Mouse (Mus musculus) limb, embryonic 14.5 days (tissue): Measurements from ENCODE around the gene Slc5a3. TPM values are rescaled to one million over a fixed set of nuclear protein-coding genes. Genes with fewer than 3 reads are reported as not detected.

Source experiments
- ATAC-seq: fragments of 200-750 bp; cut with Nextera tagmentation; 2 replicates; pipeline ENCODE4 v1.8.0; 2017; ENCODE audit warnings: low read depth, moderate number of reproducible peaks, moderate TSS enrichment; ENCODE audit not compliant: low FRiP score
- DNase-seq: peaks from one replicate; pipeline ENCODE4 v3.0.0-alpha.2; 2015; ENCODE audit warnings: low spot score
- H3K27ac ChIP-seq: fragments of 300-500 bp; sonication (generic); replicated peaks from 2 replicates; pipeline ENCODE4 v1.5.1; 2014; ENCODE audit warnings: low read depth, mild to moderate bottlenecking, low read length, moderate library complexity, mixed read lengths
- H3K27me3 ChIP-seq: fragments of 300-500 bp; sonication (generic); 2 replicates; pipeline ENCODE4 v1.6.1; 2014; ENCODE audit warnings: low read length, mixed read lengths; ENCODE audit not compliant: control insufficient read depth, insufficient read depth
- H3K36me3 ChIP-seq: fragments of 300-500 bp; sonication (generic); 2 replicates; pipeline ENCODE4 v1.6.1; 2014; ENCODE audit warnings: mild to moderate bottlenecking, low read length, moderate library complexity, mixed read lengths; ENCODE audit not compliant: control insufficient read depth, insufficient read depth
- H3K4me1 ChIP-seq: fragments of 300-500 bp; sonication (generic); 2 replicates; pipeline ENCODE4 v1.6.1; 2014; ENCODE audit warnings: antibody characterized with exemption, low read length, mixed read lengths; ENCODE audit not compliant: control insufficient read depth, insufficient read depth
- H3K4me2 ChIP-seq: fragments of 300-500 bp; sonication (generic); replicated peaks from 2 replicates; pipeline ENCODE4 v1.6.1; 2014; ENCODE audit warnings: low read depth, mild to moderate bottlenecking, low read length, moderate library complexity; ENCODE audit not compliant: severe bottlenecking
- H3K4me3 ChIP-seq: fragments of 300-500 bp; sonication (generic); replicated peaks from 2 replicates; pipeline ENCODE4 v1.5.1; 2014; ENCODE audit warnings: low read length
- H3K9ac ChIP-seq: fragments of 300-500 bp; sonication (generic); 2 replicates; pipeline ENCODE4 v1.6.1; 2014; ENCODE audit warnings: mild to moderate bottlenecking, low read depth, low read length, moderate library complexity; ENCODE audit not compliant: severe bottlenecking
- H3K9me3 ChIP-seq: fragments of 300-500 bp; sonication (generic); 2 replicates; pipeline ENCODE4 v1.6.1; 2016; ENCODE audit warnings: low read length; ENCODE audit not compliant: control insufficient read depth
- POLR2A ChIP-seq: fragments of 200-500 bp; IDR thresholded peaks from 2 replicates; pipeline ENCODE4 v1.8.0; 2012; ENCODE audit warnings: inconsistent platforms, mild to moderate bottlenecking, moderate library complexity, borderline replicate concordance; ENCODE audit not compliant: insufficient read depth, insufficient read length; ENCODE audit errors: extremely low read depth
- WGBS: fragments of 180-500 bp; shearing (Covaris S2); extraction: QIAGEN DNeasy Blood & Tissue Kit; methylation state at CpG from one replicate; pipeline ENCODE4 v1.1.7; 2014; 5-methylcytosine and 5-hydroxymethylcytosine counted together
- polyA plus RNA-seq, 2 experiments: library from polyadenylated mRNA; depleted of rRNA in 1 of 2; stranded (reverse) in 1 of 2; unstranded in 1 of 2; fragments of >200 nt; fragmentation: Nextera tagmentation in 1 of 2; extraction: Ambion mirVana in 1 of 2; gene quantifications; 2 replicates each; pipeline versions ENCODE4 v1.2.1 to v1.2.3; 2012 to 2014

The Slc5a3 gene
- polyA plus RNA-seq, 2 experiments = 3.5 to 9.3 TPM

GRCm38 (mm10) chr16:92037891-92038607 is 20.1 kb upstream of the Slc5a3 start:
- WGBS = 84% methylated on average over 21 of the region's 21 CpGs
- ATAC-seq = no peak

GRCm38 (mm10) chr16:92039421-92039820 is 18.7 kb upstream of the Slc5a3 start:
- Histone ChIP-seq H3K4me3 (no peak overlapping the region), H3K4me2 (no peak overlapping the region; the same call in 1 of the 2 replicates), H3K9me3 (no peaks in the 10 kb centered on the region), H3K27me3 (no peaks in the 10 kb centered on the region), H3K9ac (no peak overlapping the region), H3K36me3 (no peaks in the 10 kb centered on the region), H3K4me1 (no peaks in the 10 kb centered on the region), H3K27ac (no peak overlapping the region)
- ATAC-seq (no peak), DNase-seq (no peak)
- 82% methylated on average over 7 of the region's 7 CpGs for WGBS
- no peak for TF ChIP-seq POLR2A

More at GRCm38 (mm10) chr16:92037891-92038607, 20.1 kb upstream of the Slc5a3 start:
- Histone ChIP-seq H3K4me1 (no peaks in the 10 kb centered on the region), H3K9ac (no peak overlapping the region), H3K9me3 (no peaks in the 10 kb centered on the region), H3K4me2 (no peak overlapping the region), H3K27ac (no peak overlapping the region), H3K4me3 (no peak overlapping the region), H3K36me3 (no peaks in the 10 kb centered on the region), H3K27me3 (no peaks in the 10 kb centered on the region)
- no peak for DNase-seq
- TF ChIP-seq POLR2A = no peak

GRCm38 (mm10) chr16:92039966-92040365 is 18.2 kb upstream of the Slc5a3 start:
- no peaks in the 10 kb centered on the region for H3K36me3 ChIP-seq

GRCm38 (mm10) chr16:92051777-92052310 is 6.3 kb upstream of the Slc5a3 start:
- no peak for DNase-seq
- whole genome bisulfite sequencing = 78% methylated on average over 7 of the region's 7 CpGs
- H3K27ac ChIP-seq = no peak overlapping the region
- peaks cover 10% of the 10 kb centered on the region for H3K9me3 ChIP-seq
- no peak for TF ChIP-seq POLR2A
- H3K4me2 ChIP-seq = no peak overlapping the region
- no peak overlapping the region for H3K4me3 ChIP-seq
- no peaks in the 10 kb centered on the region for H3K27me3 ChIP-seq
- no peak overlapping the region for H3K9ac ChIP-seq
- no peaks in the 10 kb centered on the region for H3K4me1 ChIP-seq
- no peaks in the 10 kb centered on the region for H3K36me3 ChIP-seq
- no peak for ATAC-seq

More at GRCm38 (mm10) chr16:92039966-92040365, 18.2 kb upstream of the Slc5a3 start:
- no peak overlapping the region for H3K27ac ChIP-seq
- no peak overlapping the region for H3K4me2 ChIP-seq
- DNase-seq = no peak
- no peaks in the 10 kb centered on the region for H3K4me1 ChIP-seq
- no peak for ATAC-seq
- TF ChIP-seq POLR2A = no peak
- no peaks in the 10 kb centered on the region for H3K9me3 ChIP-seq
- no peak overlapping the region for H3K9ac ChIP-seq
- H3K27me3 ChIP-seq = no peaks in the 10 kb centered on the region
- no peak overlapping the region for H3K4me3 ChIP-seq
- WGBS = 97% methylated on average over 11 of the region's 11 CpGs

GRCm38 (mm10) chr16:92052569-92052968 is 5.6 kb upstream of the Slc5a3 start:
- H3K9ac ChIP-seq = no peak overlapping the region
- H3K27ac ChIP-seq = no peak overlapping the region
- H3K4me2 ChIP-seq = no peak overlapping the region
- peaks cover 10% of the 10 kb centered on the region for H3K9me3 ChIP-seq
- DNase-seq (no peak), ATAC-seq (no peak)
- H3K4me3 ChIP-seq = no peak overlapping the region
- H3K36me3 ChIP-seq = no peaks in the 10 kb centered on the region
- 84% methylated on average over 10 of the region's 10 CpGs for WGBS
- no peaks in the 10 kb centered on the region for H3K4me1 ChIP-seq
- no peak for TF ChIP-seq POLR2A
- H3K27me3 ChIP-seq = no peaks in the 10 kb centered on the region

GRCm38 (mm10) chr16:92056711-92057110 is 1.4 kb upstream of the Slc5a3 start:
- no peak for TF ChIP-seq POLR2A
- no peak overlapping the region for H3K4me2 ChIP-seq
- H3K27ac ChIP-seq = no peak overlapping the region
- 60% methylated on average over 2 of the region's 2 CpGs for WGBS
- no peak overlapping the region for H3K4me3 ChIP-seq
- peaks cover 7% of the 10 kb centered on the region; the same call in 1 of the 2 replicates for H3K36me3 ChIP-seq
- H3K27me3 ChIP-seq = no peaks in the 10 kb centered on the region
- no peak overlapping the region for H3K9ac ChIP-seq
- peaks cover 12% of the 10 kb centered on the region; the same call in 1 of the 2 replicates for H3K4me1 ChIP-seq
- DNase-seq = no peak
- H3K9me3 ChIP-seq = peaks cover 10% of the 10 kb centered on the region
- ATAC-seq = no peak
